Mouse (Mus musculus): Measurements from ENCODE around the gene Glis3. TPM values are rescaled to one million over a fixed set of nuclear protein-coding genes. Genes with fewer than 3 reads are reported as not detected.

Gene Glis3
- polyA plus RNA-seq, 1 experiment, result 1.4 TPM

- no peak overlapping the region for H3K4me3 ChIP-seq (ENCODE audit: control insufficient read depth, low read depth, low read length)
- no peaks in the 10 kb centered on the region for H3K27me3 ChIP-seq (ENCODE audit: control insufficient read depth, insufficient read depth, low read length)
- H3K4me1 ChIP-seq (ENCODE audit: control insufficient read depth, insufficient read depth, low read length), result no peaks in the 10 kb centered on the region
- H3K36me3 ChIP-seq (ENCODE audit: control insufficient read depth, insufficient read depth, low read length), result no peaks in the 10 kb centered on the region
- H3K27ac ChIP-seq (ENCODE audit: control insufficient read depth, insufficient read depth, low read depth, low read length), result no peak overlapping the region
- no peak for TF ChIP-seq CTCF (IDR thresholded peaks at IDR 0.05; ENCODE audit: control insufficient read depth, insufficient read depth, insufficient replicate concordance, low read depth, low read length)
- TF ChIP-seq POLR2A (IDR thresholded peaks at IDR 0.05; ENCODE audit: control insufficient read depth, low read depth, low read length), result no peak
Observed at GRCm38 (mm10) chr19:28376401-28376800, 303.5 kb downstream of the Glis3 start.

- H3K27me3 ChIP-seq (ENCODE audit: control insufficient read depth, insufficient read depth, low read length), result no peaks in the 10 kb centered on the region
- H3K36me3 ChIP-seq (ENCODE audit: control insufficient read depth, insufficient read depth, low read length), result no peaks in the 10 kb centered on the region
- no peak overlapping the region for H3K27ac ChIP-seq (ENCODE audit: control insufficient read depth, insufficient read depth, low read depth, low read length)
- no peak overlapping the region for H3K4me3 ChIP-seq (ENCODE audit: control insufficient read depth, low read depth, low read length)
- no peaks in the 10 kb centered on the region for H3K4me1 ChIP-seq (ENCODE audit: control insufficient read depth, insufficient read depth, low read length)
- TF ChIP-seq POLR2A (IDR thresholded peaks at IDR 0.05; ENCODE audit: control insufficient read depth, low read depth, low read length) (no peak), CTCF (IDR thresholded peaks at IDR 0.05; ENCODE audit: control insufficient read depth, insufficient read depth, insufficient replicate concordance, low read depth, low read length) (no peak)
Observed at GRCm38 (mm10) chr19:28375746-28376145, 304.1 kb downstream of the Glis3 start.

GRCm38 (mm10) chr19:28374524-28374923 is 305.4 kb downstream of the Glis3 start:
- no peaks in the 10 kb centered on the region for H3K4me1 ChIP-seq (ENCODE audit: control insufficient read depth, insufficient read depth, low read length)
- H3K36me3 ChIP-seq (ENCODE audit: control insufficient read depth, insufficient read depth, low read length), result no peaks in the 10 kb centered on the region
- no peak overlapping the region for H3K27ac ChIP-seq (ENCODE audit: control insufficient read depth, insufficient read depth, low read depth, low read length)
- no peak overlapping the region for H3K4me3 ChIP-seq (ENCODE audit: control insufficient read depth, low read depth, low read length)
- no peak for TF ChIP-seq CTCF (IDR thresholded peaks at IDR 0.05; ENCODE audit: control insufficient read depth, insufficient read depth, insufficient replicate concordance, low read depth, low read length)
- TF ChIP-seq POLR2A (IDR thresholded peaks at IDR 0.05; ENCODE audit: control insufficient read depth, low read depth, low read length), result no peak
- no peaks in the 10 kb centered on the region for H3K27me3 ChIP-seq (ENCODE audit: control insufficient read depth, insufficient read depth, low read length)

DNA sequence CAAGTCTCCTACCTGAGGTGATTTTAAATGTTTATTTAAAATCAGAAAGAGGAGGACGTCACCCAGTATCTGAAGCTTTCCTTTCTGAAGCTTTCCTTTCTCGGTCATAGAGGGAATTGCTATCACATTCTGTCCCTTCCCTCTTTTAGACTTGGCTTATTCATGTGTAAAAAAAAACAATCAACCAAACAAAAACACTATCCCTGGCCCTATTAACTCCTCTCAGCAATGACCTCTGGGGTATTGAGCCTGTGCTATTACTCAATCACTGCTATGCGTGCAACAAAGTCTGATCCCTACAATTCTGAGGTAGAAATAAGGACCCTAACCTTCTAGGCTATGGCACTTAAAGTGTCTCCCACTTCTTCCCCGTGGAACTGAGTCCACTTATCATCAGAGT is 311.7 kb downstream of the Glis3 start:
- Histone ChIP-seq H3K36me3 (ENCODE audit: control insufficient read depth, insufficient read depth, low read length) (no peaks in the 10 kb centered on the region), H3K27me3 (ENCODE audit: control insufficient read depth, insufficient read depth, low read length) (no peaks in the 10 kb centered on the region), H3K4me3 (ENCODE audit: control insufficient read depth, low read depth, low read length) (no peak overlapping the region), H3K27ac (ENCODE audit: control insufficient read depth, insufficient read depth, low read depth, low read length) (no peak overlapping the region), H3K4me1 (ENCODE audit: control insufficient read depth, insufficient read depth, low read length) (no peaks in the 10 kb centered on the region)
- TF ChIP-seq POLR2A (IDR thresholded peaks at IDR 0.05; ENCODE audit: control insufficient read depth, low read depth, low read length), result no peak
- no peak for TF ChIP-seq CTCF (IDR thresholded peaks at IDR 0.05; ENCODE audit: control insufficient read depth, insufficient read depth, insufficient replicate concordance, low read depth, low read length)

- H3K4me1 ChIP-seq (ENCODE audit: control insufficient read depth, insufficient read depth, low read length), result no peaks in the 10 kb centered on the region
- TF ChIP-seq CTCF (IDR thresholded peaks at IDR 0.05; ENCODE audit: control insufficient read depth, insufficient read depth, insufficient replicate concordance, low read depth, low read length) (no peak), POLR2A (IDR thresholded peaks at IDR 0.05; ENCODE audit: control insufficient read depth, low read depth, low read length) (no peak)
- no peaks in the 10 kb centered on the region for H3K36me3 ChIP-seq (ENCODE audit: control insufficient read depth, insufficient read depth, low read length)
- H3K27ac ChIP-seq (ENCODE audit: control insufficient read depth, insufficient read depth, low read depth, low read length), result no peak overlapping the region
- H3K4me3 ChIP-seq (ENCODE audit: control insufficient read depth, low read depth, low read length), result no peak overlapping the region
- H3K27me3 ChIP-seq (ENCODE audit: control insufficient read depth, insufficient read depth, low read length), result no peaks in the 10 kb centered on the region
Observed at GRCm38 (mm10) chr19:28367274-28367673, 312.6 kb downstream of the Glis3 start.

DNA sequence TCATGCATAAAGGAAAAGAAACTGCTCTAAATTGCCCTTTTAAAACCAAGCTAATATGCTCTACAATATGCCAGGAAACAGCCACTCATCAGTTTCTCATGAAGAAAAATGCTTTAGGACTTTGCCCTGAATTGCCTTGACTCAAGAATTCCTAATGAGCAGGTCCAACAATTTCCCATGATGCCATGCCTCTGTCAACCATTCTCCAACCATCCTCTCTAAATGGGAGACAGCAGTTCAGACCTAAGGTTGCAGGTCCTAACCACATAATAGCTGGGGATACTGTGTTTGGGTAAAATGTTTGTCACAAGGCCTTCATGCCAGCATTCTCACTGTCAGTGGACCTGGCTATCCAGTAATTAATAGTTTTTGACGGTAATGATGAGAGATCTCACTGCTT is 313.1 kb downstream of the Glis3 start:
- Histone ChIP-seq H3K4me1 (ENCODE audit: control insufficient read depth, insufficient read depth, low read length) (no peaks in the 10 kb centered on the region), H3K27me3 (ENCODE audit: control insufficient read depth, insufficient read depth, low read length) (no peaks in the 10 kb centered on the region), H3K36me3 (ENCODE audit: control insufficient read depth, insufficient read depth, low read length) (no peaks in the 10 kb centered on the region), H3K4me3 (ENCODE audit: control insufficient read depth, low read depth, low read length) (no peak overlapping the region), H3K27ac (ENCODE audit: control insufficient read depth, insufficient read depth, low read depth, low read length) (no peak overlapping the region)
- TF ChIP-seq CTCF (IDR thresholded peaks at IDR 0.05; ENCODE audit: control insufficient read depth, insufficient read depth, insufficient replicate concordance, low read depth, low read length) (no peak), POLR2A (IDR thresholded peaks at IDR 0.05; ENCODE audit: control insufficient read depth, low read depth, low read length) (no peak)

GRCm38 (mm10) chr19:28365897-28366296 is 314.0 kb downstream of the Glis3 start:
- H3K27ac ChIP-seq (ENCODE audit: control insufficient read depth, insufficient read depth, low read depth, low read length), result no peak overlapping the region
- H3K4me3 ChIP-seq (ENCODE audit: control insufficient read depth, low read depth, low read length), result no peak overlapping the region
- no peaks in the 10 kb centered on the region for H3K36me3 ChIP-seq (ENCODE audit: control insufficient read depth, insufficient read depth, low read length)
- no peaks in the 10 kb centered on the region for H3K27me3 ChIP-seq (ENCODE audit: control insufficient read depth, insufficient read depth, low read length)
- no peak for TF ChIP-seq POLR2A (IDR thresholded peaks at IDR 0.05; ENCODE audit: control insufficient read depth, low read depth, low read length)
- TF ChIP-seq CTCF (IDR thresholded peaks at IDR 0.05; ENCODE audit: control insufficient read depth, insufficient read depth, insufficient replicate concordance, low read depth, low read length), result peak; percentile 90
- no peaks in the 10 kb centered on the region for H3K4me1 ChIP-seq (ENCODE audit: control insufficient read depth, insufficient read depth, low read length)

GRCm38 (mm10) chr19:28360884-28361283 is 319.0 kb downstream of the Glis3 start:
- no peak overlapping the region for H3K27ac ChIP-seq (ENCODE audit: control insufficient read depth, insufficient read depth, low read depth, low read length)
- H3K27me3 ChIP-seq (ENCODE audit: control insufficient read depth, insufficient read depth, low read length), result no peaks in the 10 kb centered on the region
- no peak overlapping the region for H3K4me3 ChIP-seq (ENCODE audit: control insufficient read depth, low read depth, low read length)
- H3K36me3 ChIP-seq (ENCODE audit: control insufficient read depth, insufficient read depth, low read length), result no peaks in the 10 kb centered on the region
- TF ChIP-seq CTCF (IDR thresholded peaks at IDR 0.05; ENCODE audit: control insufficient read depth, insufficient read depth, insufficient replicate concordance, low read depth, low read length) (no peak), POLR2A (IDR thresholded peaks at IDR 0.05; ENCODE audit: control insufficient read depth, low read depth, low read length) (no peak)
- no peaks in the 10 kb centered on the region for H3K4me1 ChIP-seq (ENCODE audit: control insufficient read depth, insufficient read depth, low read length)
